Mouse (Mus musculus): ENCODE data around the gene Frmpd1.

GRCm38 (mm10) chr4:45230263-45230662 lies 45.6 kb downstream of the Frmpd1 start:
- TF ChIP-seq CTCF (IDR thresholded peaks at IDR 0.05; ENCODE audit: low read depth) = no peak
- TF ChIP-seq EP300 (optimal IDR thresholded peaks at IDR 0.05) = no peak

Data from stomach, postnatal 0 days (tissue).